In genomic region chr11:78163681-78164603, GRCm38 (mm10) we compare ENCODE assay signal across 1 mouse cellular context.
TF ChIP-seq lines count a peak whose summit lies in the region.

No protein-coding gene starts in this region.

TF ChIP-seq in CH12.LX, 34 proteins besides CTCF, POLR2A, EP300 and RAD21 (continued from another document):
- TF ChIP-seq MAZ (IDR thresholded peaks at IDR 0.05; ENCODE audit: low read depth, low read length) (peak; percentile 88; the same call in 1 of the 2 replicates), IRF4 (IDR thresholded peaks at IDR 0.05; ENCODE audit: low read depth, low read length) (peak; percentile 81), RCOR1 (conservative IDR thresholded peaks at IDR 0.05; ENCODE audit: low read depth, low read length) (no peak), BHLHE40 (IDR thresholded peaks at IDR 0.05; ENCODE audit: low read depth, low read length) (peak; percentile 61), TCF12 (IDR thresholded peaks at IDR 0.05; ENCODE audit: low read depth, low read length) (peak; percentile 85), ZMIZ1 (IDR thresholded peaks at IDR 0.05; ENCODE audit: low read depth, low read length) (peak; percentile 18; the same call in 1 of the 2 replicates), KAT2A (IDR thresholded peaks at IDR 0.05; ENCODE audit: insufficient replicate concordance, low read length) (0 out of 2 replicates have a peak, but pooled peaks have one; percentile 47), UBTF (IDR thresholded peaks at IDR 0.05; ENCODE audit: low read depth, low read length) (no peak), ETS1 (conservative IDR thresholded peaks at IDR 0.05; ENCODE audit: low read depth, low read length) (peak; percentile 74), JUN (IDR thresholded peaks at IDR 0.05; ENCODE audit: insufficient read depth, low read depth, low read length) (no peak), CHD2 (IDR thresholded peaks at IDR 0.05; ENCODE audit: low read length) (peak; percentile 97), PAX5 (IDR thresholded peaks at IDR 0.05; ENCODE audit: low read length) (no peak), GABPA (IDR thresholded peaks at IDR 0.05; ENCODE audit: insufficient replicate concordance, low read depth, low read length) (no peak), MYC (IDR thresholded peaks at IDR 0.05; ENCODE audit: low read depth, low read length) (no peak), NRF1 (IDR thresholded peaks at IDR 0.05; ENCODE audit: low read depth, low read length) (no peak; the same call in 1 of the 2 replicates), MAFK (IDR thresholded peaks at IDR 0.05; ENCODE audit: insufficient replicate concordance, low read length) (no peak), SIN3A (IDR thresholded peaks at IDR 0.05; ENCODE audit: low read length) (peak; percentile 82), ELF1 (IDR thresholded peaks at IDR 0.05; ENCODE audit: low read depth, low read length) (peak; percentile 56), ZC3H11A (IDR thresholded peaks at IDR 0.05; ENCODE audit: low read depth, low read length) (no peak), MAX (IDR thresholded peaks at IDR 0.05; ENCODE audit: low read length) (peak; percentile 58; the same call in 1 of the 2 replicates)
